Mouse (Mus musculus): ENCODE data around the gene Cntn6.

DNA sequence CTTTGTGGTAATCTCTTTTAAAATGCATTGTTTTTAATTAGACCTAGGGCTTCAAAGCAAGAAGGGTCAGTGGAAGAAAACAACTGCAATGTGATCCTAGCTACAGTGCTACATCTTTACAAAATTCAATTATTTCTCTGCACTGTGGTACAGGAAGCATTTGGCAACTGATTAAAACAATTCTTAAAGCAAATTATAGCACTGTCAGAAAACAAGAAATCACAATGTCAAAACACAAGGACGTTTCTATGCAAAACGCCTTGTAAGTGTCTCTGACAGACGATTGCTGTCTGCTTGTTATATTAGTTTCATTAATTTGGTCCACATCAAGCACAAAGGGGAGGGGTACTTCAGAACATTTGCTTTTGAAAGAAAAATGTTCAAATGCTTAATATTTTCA is 48.9 kb upstream of the Cntn6 start:
- TF ChIP-seq HCFC1 (IDR thresholded peaks at IDR 0.05; ENCODE audit: borderline replicate concordance, insufficient read depth, low read length) (no peak), CHD2 (IDR thresholded peaks at IDR 0.05; ENCODE audit: low read depth, low read length) (no peak), MAFK (IDR thresholded peaks at IDR 0.05; ENCODE audit: insufficient read depth, low read depth, low read length) (no peak), ZNF384 (IDR thresholded peaks at IDR 0.05; ENCODE audit: low read depth, low read length) (no peak), ZC3H11A (IDR thresholded peaks at IDR 0.05; ENCODE audit: borderline replicate concordance, low read depth, low read length) (no peak)

Data from ES-E14 (cell line).